Mouse (Mus musculus) liver, embryonic 14.5 days (tissue): ENCODE data around the gene Borcs5. TPM values are rescaled to one million over a fixed set of nuclear protein-coding genes. Genes with fewer than 3 reads are reported as not detected.

ENCODE experiments used
- ATAC-seq: fragments of 200-750 bp; cut with Nextera tagmentation; 2 replicates; pipeline ENCODE4 v1.8.0; 2017; ENCODE audit warnings: moderate number of reproducible peaks, mild to moderate bottlenecking, moderate library complexity; ENCODE audit not compliant: insufficient read depth
- DNase-seq, 3 experiments: peaks; one replicate each; pipeline ENCODE4 v3.0.0-alpha.2; 2012 to 2013; ENCODE audit warnings: low read depth in 3 of 3, low spot score in 3 of 3
- H3K27ac ChIP-seq: fragments of 300-500 bp; sonication (generic); 2 replicates; pipeline ENCODE4 v1.5.1; 2014; ENCODE audit warnings: moderate library complexity, mild to moderate bottlenecking, control low read depth, inconsistent platforms
- H3K27me3 ChIP-seq: fragments of 300-500 bp; sonication (generic); 2 replicates; pipeline ENCODE4 v1.6.1; 2014; ENCODE audit warnings: mild to moderate bottlenecking, low read length, moderate library complexity; ENCODE audit not compliant: control insufficient read depth, insufficient read depth
- H3K36me3 ChIP-seq: fragments of 300-500 bp; sonication (generic); replicated peaks from 2 replicates; pipeline ENCODE4 v1.6.1; 2014; ENCODE audit warnings: low read depth; ENCODE audit not compliant: control insufficient read depth, insufficient read depth
- H3K4me1 ChIP-seq, 2 experiments: fragments of 200-500 bp in 1 of 2; fragments of 300-500 bp in 1 of 2; sonication (generic) in 1 of 2; replicated peaks; 2 replicates each; pipeline ENCODE4 v1.6.1; 2012 to 2014; ENCODE audit warnings: antibody characterized with exemption in 1 of 2, inconsistent platforms in 1 of 2, low read length in 1 of 2; ENCODE audit not compliant: control insufficient read depth in 2 of 2, insufficient read depth in 2 of 2
- H3K4me2 ChIP-seq: fragments of 300-500 bp; sonication (generic); 2 replicates; pipeline ENCODE4 v1.6.1; 2014; ENCODE audit warnings: low read depth, mild to moderate bottlenecking, control low read depth, moderate library complexity
- H3K4me3 ChIP-seq, 2 experiments: fragments of 200-500 bp in 1 of 2; fragments of 300-500 bp in 1 of 2; sonication (generic) in 1 of 2; 2 replicates each; pipeline ENCODE4 v1.5.1; 2012 to 2014; ENCODE audit warnings: low read depth in 2 of 2, low read length in 2 of 2, mild to moderate bottlenecking in 2 of 2, control low read depth in 1 of 2, inconsistent platforms in 1 of 2, moderate library complexity in 1 of 2; ENCODE audit not compliant: insufficient read depth in 1 of 2
- H3K9ac ChIP-seq: fragments of 300-500 bp; sonication (generic); replicated peaks from 2 replicates; pipeline ENCODE4 v1.6.1; 2014; ENCODE audit warnings: mild to moderate bottlenecking, control low read depth, moderate library complexity
- H3K9me3 ChIP-seq: fragments of 300-500 bp; sonication (generic); 2 replicates; pipeline ENCODE4 v1.6.1; 2016; ENCODE audit warnings: low read length, mixed read lengths; ENCODE audit not compliant: control insufficient read depth
- CTCF ChIP-seq: IDR thresholded peaks from 2 replicates; pipeline ENCODE4 v1.5.1; 2016; ENCODE audit warnings: antibody characterized with exemption, low read depth, control low read depth
- EP300 ChIP-seq: IDR thresholded peaks from 2 replicates; pipeline ENCODE4 v1.6.1; 2016; ENCODE audit warnings: antibody characterized with exemption, low read depth
- WGBS: fragments of 180-500 bp; shearing (Covaris S2); extraction: QIAGEN DNeasy Blood & Tissue Kit; methylation state at CpG from one replicate; pipeline ENCODE4 v1.1.7; 2014; ENCODE audit not compliant: insufficient replicate concordance; 5-methylcytosine and 5-hydroxymethylcytosine counted together
- polyA plus RNA-seq, 2 experiments: library from polyadenylated mRNA; depleted of rRNA in 1 of 2; stranded (reverse) in 1 of 2; unstranded in 1 of 2; fragments of >200 nt; fragmentation: Nextera tagmentation in 1 of 2; extraction: Ambion mirVana in 1 of 2; gene quantifications; 2 replicates each; pipeline versions ENCODE4 v1.2.1 to v1.2.3; 2012 to 2014

Borcs5 gene
- polyA plus RNA-seq, 2 experiments: 4.7 to 8.0 TPM

GRCm38 (mm10) chr6:134684354-134684915 lies 45.1 kb downstream of the Borcs5 start:
- WGBS: 66% methylated on average over 6 of the region's 6 CpGs

GRCm38 (mm10) chr6:134685040-134685439 lies 45.7 kb downstream of the Borcs5 start:
- Histone ChIP-seq H3K4me1 (0 out of 4 replicates have a peak, but pooled peaks cover 0 to 2% of the 10 kb centered on the region in 2 experiments), H3K9me3 (no peaks in the 10 kb centered on the region), H3K4me3 (no peak overlapping the region), H3K36me3 (no peaks in the 10 kb centered on the region), H3K9ac (no peak overlapping the region), H3K27me3 (no peaks in the 10 kb centered on the region), H3K4me2 (no peak overlapping the region), H3K27ac (no peak overlapping the region)
- DNase-seq: no peak
- no peak for ATAC-seq
- TF ChIP-seq CTCF: no peak
- WGBS: 40% methylated on average over 2 of the region's 2 CpGs

More at GRCm38 (mm10) chr6:134684354-134684915, 45.1 kb downstream of the Borcs5 start:
- H3K36me3 ChIP-seq: no peaks in the 10 kb centered on the region
- H3K4me3 ChIP-seq: no peak overlapping the region
- TF ChIP-seq CTCF (no peak), EP300 (no peak)
- 0 out of 4 replicates have a peak, but pooled peaks cover 0 to 2% of the 10 kb centered on the region in 2 experiments for H3K4me1 ChIP-seq
- no peak overlapping the region for H3K4me2 ChIP-seq
- no peak overlapping the region for H3K9ac ChIP-seq
- no peak for ATAC-seq
- no peak overlapping the region for H3K27ac ChIP-seq
- no peak for DNase-seq
- no peaks in the 10 kb centered on the region for H3K27me3 ChIP-seq
- H3K9me3 ChIP-seq: no peaks in the 10 kb centered on the region

- Histone ChIP-seq H3K4me1 (0 out of 4 replicates have a peak, but pooled peaks cover 0 to 2% of the 10 kb centered on the region in 2 experiments), H3K27me3 (no peaks in the 10 kb centered on the region), H3K36me3 (no peaks in the 10 kb centered on the region), H3K27ac (no peak overlapping the region), H3K4me3 (no peak overlapping the region), H3K9ac (no peak overlapping the region), H3K4me2 (no peak overlapping the region), H3K9me3 (no peaks in the 10 kb centered on the region)
- 77% methylated on average over 6 of the region's 6 CpGs for WGBS
- ATAC-seq: no peak
- DNase-seq: no peak
- no peak for TF ChIP-seq EP300
- TF ChIP-seq CTCF: no peak
These were observed 46.2 kb downstream of the Borcs5 start for GRCm38 (mm10) chr6:134685515-134685914.

GRCm38 (mm10) chr6:134694498-134694897 lies 55.2 kb downstream of the Borcs5 start:
- WGBS: 70% methylated on average over 6 of the region's 6 CpGs
- Histone ChIP-seq H3K4me1 (0 out of 4 replicates have a peak, but pooled peaks cover 0 to 2% of the 10 kb centered on the region in 2 experiments), H3K27ac (no peak overlapping the region), H3K27me3 (no peaks in the 10 kb centered on the region), H3K36me3 (no peaks in the 10 kb centered on the region), H3K4me3 (no peak overlapping the region), H3K9ac (no peak overlapping the region), H3K9me3 (no peaks in the 10 kb centered on the region), H3K4me2 (no peak overlapping the region)
- ATAC-seq (no peak), DNase-seq (no peak)
- no peak for TF ChIP-seq CTCF
- no peak for TF ChIP-seq EP300

- H3K4me2 ChIP-seq: no peak overlapping the region
- H3K4me3 ChIP-seq: no peak overlapping the region
- DNase-seq: no peak
- no peak overlapping the region for H3K9ac ChIP-seq
- H3K4me1 ChIP-seq: peaks cover 0 to 6% of the 10 kb centered on the region in 2 experiments; a peak in 1 of 4 replicates
- no peak overlapping the region for H3K27ac ChIP-seq
- WGBS: 81% methylated on average over 3 of the region's 3 CpGs
- no peaks in the 10 kb centered on the region for H3K36me3 ChIP-seq
- H3K27me3 ChIP-seq: no peaks in the 10 kb centered on the region
- ATAC-seq: no peak
- no peak for TF ChIP-seq CTCF
- no peak for TF ChIP-seq EP300
- H3K9me3 ChIP-seq: no peaks in the 10 kb centered on the region
These were observed 55.7 kb downstream of the Borcs5 start for GRCm38 (mm10) chr6:134694988-134695387.
